Mouse (Mus musculus) gastrocnemius, postnatal 4 days (tissue): ENCODE results near the gene Mrgpra2a. TPM values are rescaled to one million over a fixed set of nuclear protein-coding genes. Genes with fewer than 3 reads are reported as not detected.
"Not testable (repeated sequence)": the region's sequence is repeated elsewhere in the genome, so short reads cannot be mapped to it uniquely, and the experiment has no call there.

ENCODE experiments used
- DNase-seq, 2 experiments: peaks; one replicate each; pipeline ENCODE4 v3.0.0; 2021 to 2022; ENCODE audit warnings: low spot score in 2 of 2, mixed read lengths in 2 of 2
- long read RNA-seq, 2 experiments: library from polyadenylated mRNA; stranded (forward); transcript quantifications; one replicate each; pipeline ENCODE4 v2.0.0; 2021
- total RNA-seq, 2 experiments: library from RNA; stranded (reverse); gene quantifications; 2 replicates each; pipeline ENCODE4 v1.2.3; 2021

The Mrgpra2a gene
- not detected for total RNA-seq
- long read RNA-seq, experiment 1, result 0 reads
- long read RNA-seq, experiment 2, result 0 reads

DNA sequence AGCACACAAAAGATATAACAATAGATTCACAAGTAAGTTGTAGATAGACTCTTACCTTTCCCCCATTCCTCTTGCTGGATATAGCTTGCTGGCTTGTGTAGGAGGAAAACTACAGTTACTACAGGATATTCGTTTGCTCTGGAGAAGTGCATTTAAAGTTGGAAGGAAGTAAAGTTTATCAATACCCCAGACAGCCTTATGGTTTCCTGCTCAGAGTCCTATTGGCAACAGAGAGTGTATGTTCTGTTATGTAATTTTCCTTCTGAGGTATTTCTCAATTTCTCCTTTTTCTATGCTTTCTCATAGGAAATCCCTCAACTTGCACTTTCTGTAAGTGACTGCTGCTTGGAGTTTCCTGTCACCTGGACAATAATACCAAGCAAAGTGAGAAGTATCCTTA lies at the start of gene Mrgpra2a:
Mrgpra2a (minus strand) TSS at position 125 of the 400 bp plus-strand sequence.
- DNase-seq, result not testable (repeated sequence)

DNA sequence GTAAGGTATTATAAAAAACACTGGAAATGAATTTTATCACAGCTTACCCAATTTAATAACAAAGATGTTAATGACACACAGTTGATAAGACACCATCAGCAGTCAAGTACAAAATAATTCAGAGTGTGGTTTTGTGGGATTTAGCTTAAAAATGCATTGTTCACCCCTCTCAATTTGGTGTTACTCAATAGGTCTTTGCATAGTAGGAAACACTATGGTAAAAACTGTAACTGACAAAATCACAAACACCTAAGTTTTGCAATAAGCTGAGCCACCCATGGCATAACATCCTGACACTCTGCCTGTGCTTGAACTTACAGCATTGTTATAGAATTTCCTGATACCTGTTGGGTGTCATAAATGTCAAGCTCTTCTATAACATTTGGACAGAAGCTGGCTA lies 39.3 kb upstream of the Mrgpra2a start:
- not testable (repeated sequence) for DNase-seq

DNA sequence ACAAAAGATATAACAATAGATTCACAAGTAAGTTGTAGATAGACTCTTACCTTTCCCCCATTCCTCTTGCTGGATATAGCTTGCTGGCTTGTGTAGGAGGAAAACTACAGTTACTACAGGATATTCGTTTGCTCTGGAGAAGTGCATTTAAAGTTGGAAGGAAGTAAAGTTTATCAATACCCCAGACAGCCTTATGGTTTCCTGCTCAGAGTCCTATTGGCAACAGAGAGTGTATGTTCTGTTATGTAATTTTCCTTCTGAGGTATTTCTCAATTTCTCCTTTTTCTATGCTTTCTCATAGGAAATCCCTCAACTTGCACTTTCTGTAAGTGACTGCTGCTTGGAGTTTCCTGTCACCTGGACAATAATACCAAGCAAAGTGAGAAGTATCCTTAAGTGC lies 37.5 kb upstream of the Mrgpra2a start:
- DNase-seq, result not testable (repeated sequence)

DNA sequence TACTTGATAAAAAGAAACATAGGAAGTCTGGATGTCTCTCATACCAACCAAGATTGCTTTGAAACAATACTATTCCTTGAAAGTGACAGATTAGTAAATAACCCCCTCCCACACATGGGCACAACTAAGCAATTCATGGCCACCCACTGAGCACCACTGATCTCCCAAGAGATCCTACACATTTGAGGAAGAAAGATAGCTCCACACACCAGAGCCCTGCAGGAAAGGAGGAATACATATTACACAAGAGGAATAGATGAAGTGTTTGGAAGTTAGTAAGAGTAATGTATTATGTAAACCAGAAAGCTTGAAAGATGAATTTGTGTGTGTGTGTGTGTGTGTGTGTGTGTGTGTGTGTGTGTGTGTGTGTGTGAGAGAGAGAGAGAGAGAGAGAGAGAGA lies 31.2 kb upstream of the Mrgpra2a start:
- DNase-seq, result not testable (repeated sequence)

DNA sequence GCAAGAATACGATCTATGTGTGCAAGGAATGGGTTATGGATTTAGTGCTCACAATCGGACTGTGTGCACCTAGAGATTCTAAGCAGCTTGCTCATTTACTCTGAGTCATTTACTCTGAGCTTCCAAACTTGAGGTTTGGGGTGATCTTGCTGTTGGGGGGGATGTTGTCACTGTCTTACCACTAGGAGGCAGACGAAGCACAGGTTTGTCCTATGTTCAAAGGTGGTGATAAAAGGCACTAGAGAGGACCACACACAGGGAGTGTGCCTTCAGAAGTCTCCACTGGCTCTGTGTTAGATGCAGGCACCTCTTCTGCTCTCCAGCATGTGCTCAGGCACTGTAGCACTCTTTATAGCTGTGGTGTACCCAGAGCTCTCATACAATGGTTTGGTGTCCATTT lies 22.0 kb upstream of the Mrgpra2a start:
- not testable (repeated sequence) for DNase-seq

DNA sequence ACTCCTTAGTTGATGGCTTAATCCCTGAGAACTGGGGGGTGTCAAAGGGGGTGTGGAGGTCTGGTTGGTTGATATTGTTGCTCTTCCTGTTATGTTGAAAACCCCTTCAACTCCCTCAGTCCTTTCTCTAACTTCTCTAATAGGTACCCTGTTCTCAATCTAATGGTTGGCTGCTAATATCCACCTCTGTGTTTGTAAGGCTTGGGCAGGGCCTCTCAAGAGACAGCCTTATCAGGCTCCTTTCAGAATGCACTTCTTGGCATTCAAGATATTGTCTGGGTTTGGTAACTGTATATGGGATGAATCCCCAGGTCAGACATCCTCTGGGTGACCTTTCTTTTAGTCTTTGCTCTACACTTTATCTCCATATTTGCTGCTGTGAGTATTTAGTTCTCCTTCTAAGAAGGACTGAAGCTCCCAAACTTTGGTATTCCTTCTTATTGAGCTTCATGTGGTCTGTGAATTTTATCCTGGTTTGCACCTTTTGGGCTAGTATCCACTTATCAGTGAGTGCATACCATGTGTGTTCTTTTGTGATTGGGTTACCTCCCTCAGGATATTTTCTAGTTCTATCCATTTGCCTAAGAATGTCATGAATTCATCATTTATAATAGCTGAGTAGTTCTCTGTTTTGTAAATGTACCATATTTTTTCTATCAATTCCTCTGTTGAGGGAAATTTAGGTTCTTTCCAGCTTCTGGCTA lies 13.5 kb upstream of the Mrgpra2a start:
- DNase-seq, result not testable (repeated sequence)

DNA sequence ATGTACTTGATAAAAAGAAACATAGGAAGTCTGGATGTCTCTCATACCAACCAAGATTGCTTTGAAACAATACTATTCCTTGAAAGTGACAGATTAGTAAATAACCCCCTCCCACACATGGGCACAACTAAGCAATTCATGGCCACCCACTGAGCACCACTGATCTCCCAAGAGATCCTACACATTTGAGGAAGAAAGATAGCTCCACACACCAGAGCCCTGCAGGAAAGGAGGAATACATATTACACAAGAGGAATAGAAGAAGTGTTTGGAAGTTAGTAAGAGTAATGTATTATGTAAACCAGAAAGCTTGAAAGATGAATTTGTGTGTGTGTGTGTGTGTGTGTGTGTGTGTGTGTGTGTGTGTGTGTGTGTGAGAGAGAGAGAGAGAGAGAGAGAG lies 6.2 kb downstream of the Mrgpra2a start:
- not testable (repeated sequence) for DNase-seq

DNA sequence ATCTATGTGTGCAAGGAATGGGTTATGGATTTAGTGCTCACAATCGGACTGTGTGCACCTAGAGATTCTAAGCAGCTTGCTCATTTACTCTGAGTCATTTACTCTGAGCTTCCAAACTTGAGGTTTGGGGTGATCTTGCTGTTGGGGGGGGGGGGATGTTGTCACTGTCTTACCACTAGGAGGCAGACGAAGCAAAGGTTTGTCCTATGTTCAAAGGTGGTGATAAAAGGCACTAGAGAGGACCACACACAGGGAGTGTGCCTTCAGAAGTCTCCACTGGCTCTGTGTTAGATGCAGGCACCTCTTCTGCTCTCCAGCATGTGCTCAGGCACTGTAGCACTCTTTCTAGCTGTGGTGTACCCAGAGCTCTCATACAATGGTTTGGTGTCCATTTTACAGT lies 15.5 kb downstream of the Mrgpra2a start:
- DNase-seq, result not testable (repeated sequence)

DNA sequence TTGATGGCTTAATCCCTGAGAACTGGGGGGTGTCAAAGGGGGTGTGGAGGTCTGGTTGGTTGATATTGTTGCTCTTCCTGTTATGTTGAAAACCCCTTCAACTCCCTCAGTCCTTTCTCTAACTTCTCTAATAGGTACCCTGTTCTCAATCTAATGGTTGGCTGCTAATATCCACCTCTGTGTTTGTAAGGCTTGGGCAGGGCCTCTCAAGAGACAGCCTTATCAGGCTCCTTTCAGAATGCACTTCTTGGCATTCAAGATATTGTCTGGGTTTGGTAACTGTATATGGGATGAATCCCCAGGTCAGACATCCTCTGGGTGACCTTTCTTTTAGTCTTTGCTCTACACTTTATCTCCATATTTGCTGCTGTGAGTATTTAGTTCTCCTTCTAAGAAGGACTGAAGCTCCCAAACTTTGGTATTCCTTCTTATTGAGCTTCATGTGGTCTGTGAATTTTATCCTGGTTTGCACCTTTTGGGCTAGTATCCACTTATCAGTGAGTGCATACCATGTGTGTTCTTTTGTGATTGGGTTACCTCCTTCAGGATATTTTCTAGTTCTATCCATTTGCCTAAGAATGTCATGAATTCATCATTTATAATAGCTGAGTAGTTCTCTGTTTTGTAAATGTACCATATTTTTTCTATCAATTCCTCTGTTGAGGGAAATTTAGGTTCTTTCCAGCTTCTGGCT lies 24.0 kb downstream of the Mrgpra2a start:
- DNase-seq, result not testable (repeated sequence)

DNA sequence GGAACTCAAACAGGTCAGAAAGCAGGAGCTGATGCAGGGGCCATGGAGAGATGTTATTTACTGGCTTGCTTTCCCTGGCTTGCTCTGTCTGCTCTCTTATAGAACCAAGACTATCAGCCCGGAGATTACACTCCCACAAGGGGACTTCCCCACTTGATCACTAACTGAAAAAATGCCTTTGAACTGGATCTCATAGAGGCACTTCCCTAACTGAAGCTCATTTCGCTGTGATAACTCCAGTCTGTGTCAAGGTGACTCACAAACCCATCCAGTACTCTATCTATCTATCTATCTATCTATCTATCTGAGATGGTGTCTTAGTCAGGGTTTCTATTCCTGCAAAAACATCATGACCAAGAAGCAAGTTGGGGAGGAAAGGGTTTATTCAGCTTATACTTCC lies 41.3 kb downstream of the Mrgpra2a start:
- no peak for DNase-seq

DNA sequence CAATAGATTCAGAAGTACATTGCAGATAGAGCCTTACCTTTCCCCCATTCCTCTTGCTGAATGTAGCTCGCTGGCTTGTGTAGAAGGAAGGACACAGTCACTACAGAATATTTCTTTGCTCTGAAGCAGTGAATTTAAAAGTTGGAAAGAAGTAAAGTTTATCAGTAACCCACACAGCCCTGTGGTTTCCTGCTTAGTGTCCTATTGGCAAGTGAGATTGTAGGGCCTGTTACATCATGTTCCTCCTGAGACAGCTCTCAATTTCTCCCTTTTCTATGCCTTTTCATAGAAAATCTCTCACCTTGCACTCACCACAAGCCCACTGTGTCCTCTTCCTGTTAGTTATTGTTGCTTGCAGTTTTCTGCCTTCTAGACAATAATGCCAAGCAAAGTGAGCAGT lies 42.4 kb downstream of the Mrgpra2a start:
- DNase-seq, result no peak

DNA sequence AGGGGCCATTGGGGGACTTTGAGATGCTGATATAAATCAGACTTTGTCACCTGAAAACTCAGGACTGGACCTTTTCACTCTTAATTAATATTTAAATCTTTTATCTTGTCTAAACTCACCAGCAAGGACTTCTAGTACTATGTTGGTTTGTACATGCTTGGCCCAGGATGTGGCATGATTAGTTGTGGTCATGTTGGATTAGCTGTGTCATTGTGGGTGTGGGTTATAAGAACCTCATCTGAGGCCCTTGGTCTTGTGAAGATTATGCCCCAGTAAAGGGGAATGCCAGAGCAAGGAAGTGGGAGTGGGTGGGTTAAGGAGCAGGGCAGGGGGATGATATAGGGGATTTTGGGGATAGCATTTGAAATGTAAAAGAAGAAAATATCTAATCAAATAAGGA lies 50.8 kb downstream of the Mrgpra2a start:
- no peak for DNase-seq

Other genes starting within 250 kb of the Mrgpra2a start
- not detected for gene Mrgpra6, start 247.2 kb downstream of the Mrgpra2a start, total RNA-seq
- gene Mrgpra9, start 199.3 kb downstream of the Mrgpra2a start, total RNA-seq, result not detected
- not detected for gene Mrgpra1, start 97.9 kb downstream of the Mrgpra2a start, total RNA-seq
- gene Mrgpra2b, start 76.7 kb upstream of the Mrgpra2a start, total RNA-seq, result not detected
- gene Mrgpra3, start 149.2 kb upstream of the Mrgpra2a start, total RNA-seq, result not detected